Mouse (Mus musculus) layer of hippocampus, adult 11-12 months (tissue): Measurements from ENCODE around the gene Il31.
A peak's percentile ranks its signal among the peaks of the same experiment; 100 is the strongest.

Source experiments
- DNase-seq: peaks from one replicate; pipeline ENCODE4 v3.0.0; 2022; ENCODE audit warnings: low spot score

Il31 gene

DNA sequence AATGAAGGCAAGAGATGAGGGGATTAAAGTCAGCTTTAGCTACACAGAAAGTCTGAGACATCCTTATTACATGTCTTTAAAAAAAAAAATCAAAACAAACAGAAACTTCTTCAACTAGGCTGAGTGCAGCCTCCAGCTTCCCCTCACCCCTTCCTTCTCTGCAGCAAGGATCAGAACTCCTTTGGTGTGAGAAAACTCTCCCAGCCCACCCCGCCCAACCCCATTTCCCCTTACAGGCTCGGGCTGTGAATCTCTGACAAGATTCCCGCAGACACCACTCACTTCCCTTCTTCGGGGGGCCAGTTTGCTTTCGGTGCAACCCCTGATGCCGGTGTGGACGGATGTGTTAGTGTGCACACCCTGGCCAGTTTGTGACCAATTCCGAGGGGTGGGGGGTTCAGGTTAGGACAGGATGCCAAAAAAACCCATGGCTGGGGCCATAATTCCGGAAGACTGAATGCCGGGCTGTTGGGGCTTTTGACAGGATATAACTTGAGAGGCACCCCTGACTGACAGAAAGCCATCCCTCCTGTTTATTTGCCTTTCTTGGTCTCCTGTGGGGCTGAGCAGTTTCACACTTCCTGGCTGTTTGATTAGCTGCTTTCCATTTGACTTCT lies 18.4 kb downstream of the Il31 start:
- no peak for DNase-seq

DNA sequence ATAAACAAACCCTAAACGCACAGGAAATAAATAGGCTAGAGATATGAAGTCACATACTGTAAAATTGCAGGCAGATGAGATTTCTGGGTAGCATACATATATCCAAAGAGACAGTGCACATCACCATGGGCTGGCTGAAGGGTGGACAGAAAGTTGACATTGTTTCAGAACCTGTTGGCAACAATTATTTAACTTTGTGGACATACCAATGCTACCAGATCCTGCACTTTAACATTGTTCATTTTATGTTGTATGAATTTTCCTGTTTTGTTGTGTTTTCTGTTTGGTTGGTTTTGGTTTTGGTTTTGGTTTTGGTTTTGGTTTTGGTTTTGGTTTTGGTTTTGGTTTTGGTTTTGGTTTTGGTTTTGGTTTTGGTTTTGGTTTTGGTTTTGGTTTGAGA lies 24.7 kb downstream of the Il31 start:
- DNase-seq: no peak

DNA sequence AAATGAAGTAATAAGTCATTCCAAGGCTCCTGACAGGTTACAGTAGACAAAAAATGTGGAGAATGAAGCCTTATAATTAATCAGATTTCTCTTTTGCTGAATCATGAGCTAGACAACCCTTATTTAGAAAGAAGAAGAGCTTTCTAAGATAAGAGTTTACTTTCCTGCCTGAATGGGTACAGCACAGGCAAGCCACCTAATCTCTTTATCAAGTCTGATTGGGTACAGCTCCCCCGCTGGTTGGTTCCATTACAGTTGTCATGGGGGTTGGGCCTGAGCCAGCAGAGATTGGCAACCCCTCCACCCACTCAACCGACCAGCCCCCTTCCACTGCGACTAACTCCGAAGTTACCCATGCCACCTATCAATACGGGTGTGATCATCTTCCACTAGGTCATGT lies 27.9 kb downstream of the Il31 start:
- DNase-seq: no peak

DNA sequence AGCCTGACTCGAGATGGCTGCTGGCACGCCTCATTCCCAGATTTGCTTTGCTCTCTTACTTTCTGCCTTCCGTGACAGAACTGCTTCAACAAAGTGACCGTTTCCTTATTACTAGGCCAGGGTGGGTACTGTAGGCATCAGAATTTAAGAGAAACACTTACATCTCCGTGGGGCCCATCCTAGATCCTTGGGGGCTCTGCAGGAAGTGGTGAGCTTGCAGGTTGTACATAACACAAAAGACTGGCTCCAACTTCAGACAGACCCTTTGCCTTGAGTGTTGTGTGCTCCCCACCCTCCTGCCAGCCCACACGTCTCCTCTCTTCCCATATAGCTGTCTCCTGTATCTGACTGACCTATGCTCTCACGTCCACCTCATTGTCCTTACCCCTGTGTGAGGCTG lies 37.4 kb downstream of the Il31 start:
- DNase-seq: no peak

DNA sequence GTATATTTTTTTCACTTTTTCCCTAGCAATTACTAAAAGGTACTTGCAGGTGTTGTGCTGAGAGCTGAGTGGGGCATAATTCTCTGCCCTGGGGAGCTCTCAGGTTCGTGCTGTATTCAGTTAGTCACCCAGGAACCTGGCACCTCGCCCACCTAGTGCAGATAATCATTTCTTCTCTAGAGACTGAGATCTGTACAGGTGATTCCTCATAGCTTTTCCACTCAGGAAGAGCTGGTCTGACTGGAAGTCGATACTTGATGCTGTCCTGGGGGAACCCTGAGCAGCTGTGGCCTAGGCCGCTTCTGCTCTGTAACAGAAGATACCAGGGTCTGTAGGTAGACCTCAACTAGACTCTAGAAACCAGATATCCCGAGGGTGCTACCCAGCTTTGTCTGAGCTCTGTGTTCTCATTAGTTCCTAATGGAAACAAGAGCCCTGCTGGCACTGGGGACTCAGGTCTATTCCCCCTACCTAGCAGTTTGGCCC lies 44.4 kb downstream of the Il31 start:
- no peak for DNase-seq

DNA sequence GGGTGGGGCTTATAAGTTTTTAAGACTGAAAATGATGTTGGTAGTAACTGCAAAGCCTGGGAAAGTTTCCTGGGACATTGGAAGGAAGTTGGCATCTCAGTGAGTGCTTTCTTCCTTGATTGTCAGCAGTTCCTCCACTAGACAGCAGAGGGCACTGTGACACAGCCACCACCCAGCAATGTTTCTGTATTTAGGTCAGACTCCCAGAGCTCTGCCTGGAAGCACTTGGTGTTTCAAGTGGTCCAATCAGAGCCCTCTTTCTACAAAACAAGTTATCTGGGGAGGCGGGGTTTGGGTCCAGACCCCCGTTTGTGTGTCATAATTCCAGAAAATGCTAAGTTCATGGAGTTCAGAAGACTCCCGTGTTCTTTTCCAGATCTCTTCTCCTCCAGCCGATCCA lies 45.2 kb downstream of the Il31 start:
- peak; percentile 73 for DNase-seq

DNA sequence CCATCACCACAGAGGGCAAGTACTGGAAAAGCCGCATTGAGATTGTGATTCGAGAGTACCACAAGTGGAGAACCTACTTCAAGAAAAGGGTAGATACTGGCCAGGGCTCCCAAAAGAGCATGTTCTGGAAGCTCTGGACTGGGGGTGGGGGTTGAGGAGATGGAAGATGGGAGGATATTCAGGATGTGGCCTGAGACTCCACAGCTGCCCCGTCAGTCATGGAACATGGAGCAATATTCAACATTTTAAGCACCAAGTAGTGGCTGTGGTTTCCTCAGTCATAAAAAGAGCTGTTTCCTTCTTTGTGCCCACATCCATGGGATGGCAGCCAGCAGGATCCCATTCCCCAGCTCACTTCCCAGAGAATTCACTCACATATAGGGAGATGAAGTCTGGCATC lies 47.0 kb downstream of the Il31 start:
- no peak for DNase-seq

DNA sequence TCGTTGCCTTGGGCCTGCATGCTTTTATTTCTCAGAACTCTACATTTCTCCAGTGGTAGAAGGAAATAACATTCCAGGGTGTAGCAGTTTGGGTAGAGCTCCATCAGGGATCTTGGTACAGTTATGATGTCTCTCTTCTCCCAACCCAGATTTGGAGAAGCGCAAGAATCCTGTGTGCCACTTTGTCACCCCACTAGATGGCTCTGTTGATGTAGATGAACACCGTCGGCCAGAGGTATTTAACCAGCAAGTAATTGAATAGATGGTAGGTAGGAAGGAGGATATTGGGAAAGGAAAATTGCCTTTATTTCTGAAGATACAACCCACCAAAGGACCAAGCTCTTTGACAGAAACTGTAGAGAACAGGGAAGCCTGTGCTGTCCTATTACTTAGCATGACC lies 48.6 kb downstream of the Il31 start:
- no peak for DNase-seq

DNA sequence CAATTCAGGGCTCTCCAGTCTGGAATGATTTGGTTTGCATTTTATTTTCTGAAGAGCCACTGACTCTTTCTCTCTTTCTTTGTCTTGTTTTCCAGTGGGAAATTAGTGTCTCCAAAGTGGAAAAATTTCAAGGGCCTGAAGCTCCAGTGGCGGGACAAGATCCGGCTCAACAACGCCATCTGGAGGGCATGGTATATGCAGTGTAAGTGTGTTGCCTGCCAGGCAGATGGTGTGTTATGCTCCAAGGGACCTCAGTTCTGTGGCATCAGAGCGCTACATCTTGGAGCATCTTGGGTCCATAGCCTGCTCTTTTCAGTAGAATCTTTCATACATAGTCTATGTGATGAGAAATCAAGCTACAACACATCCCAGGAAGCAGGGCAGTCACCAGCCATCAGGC lies 49.3 kb downstream of the Il31 start:
- DNase-seq: peak; percentile 24

DNA sequence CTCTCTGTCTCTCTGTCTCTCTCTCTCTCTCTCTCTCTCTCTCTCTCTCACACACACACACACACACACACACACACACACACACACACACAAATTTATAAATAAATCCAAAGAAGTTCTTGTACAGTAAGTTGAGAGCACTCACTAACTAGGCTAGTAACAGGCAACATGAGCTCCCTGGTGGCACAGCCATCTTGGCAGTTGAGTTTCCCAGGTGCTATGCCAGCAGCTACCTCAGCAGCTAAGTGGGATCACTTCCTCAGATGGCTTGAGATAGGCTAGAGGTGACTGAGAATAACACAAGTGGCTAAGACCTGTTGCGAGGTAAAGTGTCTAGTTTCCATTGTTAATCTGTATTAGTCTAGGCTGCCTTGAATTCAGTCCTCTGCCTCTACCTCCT lies 50.0 kb downstream of the Il31 start:
- no peak for DNase-seq

DNA sequence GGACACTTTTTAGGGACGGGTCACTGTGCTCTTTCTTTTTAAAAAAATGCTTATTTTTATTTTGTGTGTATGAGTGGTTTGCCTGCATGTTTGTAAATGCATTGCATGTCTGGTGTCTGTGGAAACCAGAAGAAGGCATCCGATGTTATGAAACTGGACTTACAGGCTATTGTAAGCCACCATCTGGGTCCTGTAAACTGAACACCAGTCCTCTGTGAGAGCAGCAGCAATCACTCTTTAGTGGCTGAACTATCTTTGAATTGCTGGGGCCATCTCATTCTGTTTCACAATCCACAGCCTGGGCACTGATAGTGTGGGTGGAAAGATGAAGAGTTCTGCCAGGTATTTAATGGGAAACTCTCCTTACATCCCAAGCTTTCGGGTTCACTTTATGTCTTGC lies 50.9 kb downstream of the Il31 start:
- no peak for DNase-seq

DNA sequence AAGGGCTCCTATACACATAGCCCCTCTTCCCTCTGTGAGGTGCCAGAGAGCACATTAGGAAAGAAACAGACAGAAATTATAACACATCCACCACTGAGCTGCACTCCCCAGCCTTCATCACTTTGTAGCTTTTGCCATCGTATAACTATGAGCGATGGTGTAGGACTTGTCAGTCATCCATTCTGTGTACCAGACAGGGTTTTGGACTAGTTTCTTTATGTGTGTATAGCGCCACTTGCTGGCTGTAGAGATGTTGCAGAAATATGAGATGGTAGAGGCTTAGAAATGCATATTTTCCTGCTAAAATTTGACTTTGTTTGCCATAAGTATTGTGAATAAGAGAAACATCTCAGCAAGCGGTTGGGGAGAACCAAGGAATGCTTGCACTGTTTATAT lies 52.5 kb downstream of the Il31 start:
- peak; percentile 85 for DNase-seq

DNA sequence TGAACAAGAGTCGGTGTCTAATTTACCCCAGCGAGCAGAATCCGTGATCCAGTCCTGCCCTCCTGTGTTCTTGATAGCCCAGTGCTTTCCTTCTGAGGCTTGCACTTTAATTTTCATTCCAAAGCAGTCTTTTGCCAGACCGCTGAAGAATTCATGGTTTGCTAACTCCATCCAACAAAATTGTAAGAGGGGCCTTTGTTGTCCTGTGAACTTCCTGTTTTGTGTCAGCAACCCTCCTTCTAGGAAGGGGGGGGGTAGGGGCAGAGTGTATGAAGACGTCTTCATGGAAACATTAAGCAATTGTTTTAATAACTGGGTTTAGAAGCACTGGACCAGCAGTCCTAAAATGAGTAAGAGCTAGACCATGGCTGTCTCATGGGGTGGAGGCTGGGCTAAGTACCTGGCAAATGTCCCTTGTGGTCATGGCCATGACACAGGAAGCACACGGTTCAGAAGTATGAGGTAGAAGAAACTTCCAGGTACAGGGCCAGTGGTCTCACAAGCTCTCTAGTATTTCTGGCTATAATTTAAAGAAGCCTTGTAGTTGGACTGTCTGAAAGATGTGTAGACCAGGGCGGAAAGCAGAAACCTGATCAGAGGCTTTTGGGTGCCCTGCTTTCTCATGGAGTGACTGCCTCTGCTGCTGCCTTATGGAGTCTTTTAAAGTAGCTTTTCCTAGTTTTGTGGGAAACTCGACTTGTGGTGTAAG lies 53.1 kb downstream of the Il31 start:
- DNase-seq: no peak

DNA sequence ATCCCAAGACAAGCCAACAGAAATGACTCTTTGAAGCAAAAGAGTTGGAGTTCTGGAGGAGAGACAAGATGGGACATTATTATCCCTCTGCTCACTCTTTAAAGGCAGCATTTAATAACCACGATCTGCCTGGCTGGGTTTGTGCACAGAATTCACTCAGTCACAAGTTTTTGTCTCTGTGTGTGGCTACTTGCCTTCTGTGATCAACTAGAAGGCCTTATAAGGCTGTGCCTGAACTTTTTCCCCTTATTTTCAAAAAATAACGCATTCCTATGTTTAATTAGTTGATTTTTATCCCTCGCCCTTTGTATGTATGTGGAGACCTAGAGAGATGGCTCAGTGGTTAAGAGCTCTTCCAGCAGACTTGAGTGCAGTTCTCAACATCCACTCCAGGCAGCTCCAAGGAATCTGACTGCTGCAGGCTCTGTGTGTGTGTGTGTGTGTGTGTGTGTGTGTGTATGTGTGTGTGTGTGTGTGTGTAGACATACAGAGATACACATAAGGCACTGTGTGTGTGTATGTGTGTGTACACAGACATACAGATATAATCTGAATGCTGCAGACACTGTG lies 56.9 kb downstream of the Il31 start:
- DNase-seq: no peak

DNA sequence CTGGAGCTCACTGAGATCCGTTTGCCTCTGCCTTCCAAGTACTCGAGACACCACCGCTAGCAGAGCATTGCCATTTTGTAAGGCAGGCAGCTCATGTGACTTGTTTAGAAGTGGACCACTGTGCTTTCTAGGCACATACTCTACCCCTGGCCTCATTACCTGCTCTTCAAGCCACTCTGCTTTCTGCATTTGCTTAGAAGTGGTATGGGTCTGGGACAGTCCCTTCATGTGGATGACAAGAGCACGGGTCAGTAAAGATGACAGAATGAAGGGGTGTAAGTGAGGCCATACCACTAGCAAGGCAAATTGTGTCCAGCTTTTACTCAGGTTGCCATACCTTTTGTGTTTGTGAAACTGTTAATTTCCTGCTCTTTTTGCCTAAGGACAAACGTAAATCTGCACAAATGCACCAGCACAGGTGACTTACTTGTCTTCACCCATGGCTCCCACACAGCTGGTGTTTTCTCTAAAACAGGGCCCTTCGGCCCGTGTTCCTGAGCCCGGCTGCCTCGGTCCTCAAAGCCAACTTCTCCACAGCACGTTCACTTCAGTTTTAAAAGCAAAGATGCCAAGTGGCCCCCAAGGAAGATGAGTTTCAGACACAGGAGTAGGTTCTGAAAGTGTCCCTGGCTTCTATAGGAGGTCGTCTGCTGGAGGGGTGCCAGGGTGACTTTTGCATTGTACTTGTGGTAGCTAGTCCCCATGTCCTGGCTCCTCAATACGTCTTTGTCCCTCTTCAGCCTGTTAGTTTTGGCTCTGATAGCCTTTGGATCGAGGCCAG lies 57.6 kb downstream of the Il31 start:
- DNase-seq: peak; percentile 65
